ENCODE assay signal across 25 mouse cellular contexts in the genomic region with DNA sequence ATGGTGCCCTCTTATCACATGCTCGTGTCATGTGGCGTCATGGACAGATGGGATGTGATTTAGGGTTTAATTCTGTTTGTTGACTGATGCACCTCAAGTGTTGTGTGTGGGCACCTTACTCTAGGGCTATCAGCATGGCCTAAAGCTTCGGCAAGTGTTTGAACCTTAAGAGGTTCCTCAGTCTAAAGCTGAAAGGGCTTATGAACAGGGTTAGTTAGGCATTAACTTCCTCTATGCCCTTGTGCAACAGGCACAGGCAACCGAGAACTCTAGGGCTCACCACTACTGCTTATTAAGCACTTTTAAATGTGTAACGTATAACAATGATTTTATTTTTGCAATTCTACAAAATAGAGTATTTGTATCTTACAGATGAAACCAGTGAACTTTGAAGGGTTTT.
DNase-seq lines count a peak whose midpoint lies in the region; ATAC-seq and TF ChIP-seq lines count a peak whose summit lies in the region.
"Had no signal": no experiment of that assay in that cellular context is flagged by ENCODE, and none has a peak within 500 bp of the region (broad histone marks: within the 10 kb centered on the region; RNA-seq: fewer than 3 reads in every experiment).

No protein-coding gene starts in this region.

- no peak overlapping the region for H3K27ac ChIP-seq in intestine, embryonic 14.5 days (ENCODE audit: low read depth)
- H3K27ac ChIP-seq in intestine, embryonic 15.5 days, result no peak overlapping the region
- H3K27ac ChIP-seq in kidney, embryonic 16.5 days (ENCODE audit: low read length), result no peak overlapping the region
- no peak overlapping the region for H3K27ac ChIP-seq in forebrain, embryonic 14.5 days (ENCODE audit: low read depth, low read length)
- H3K27ac ChIP-seq: embryonic facial prominence, embryonic 13.5 days; forebrain, embryonic 12.5 days; heart, embryonic 15.5 days; hindbrain, embryonic 15.5 days; limb, embryonic 13.5 days; stomach, embryonic 15.5 days had no signal

- no peaks in the 10 kb centered on the region for H3K9me3 ChIP-seq in intestine, embryonic 14.5 days (ENCODE audit: control insufficient read depth, low read length)
- no peaks in the 10 kb centered on the region for H3K9me3 ChIP-seq in intestine, embryonic 15.5 days
- no peaks in the 10 kb centered on the region for H3K9me3 ChIP-seq in kidney, embryonic 16.5 days (ENCODE audit: low read length)
- H3K9me3 ChIP-seq in forebrain, embryonic 14.5 days (replicated peaks; ENCODE audit: control insufficient read depth, low read length), result no peaks in the 10 kb centered on the region
- H3K9me3 ChIP-seq: embryonic facial prominence, embryonic 13.5 days; forebrain, embryonic 12.5 days; heart, embryonic 15.5 days; hindbrain, embryonic 15.5 days; limb, embryonic 13.5 days; stomach, embryonic 15.5 days had no signal

- peak; percentile 16 for DNase-seq in intestine, embryonic 14.5 days (ENCODE audit: low spot score)
- DNase-seq in kidney, postnatal 10 days, result no peak
- peak; percentile 18 for DNase-seq in lung, postnatal 25 days (ENCODE audit: low spot score)
- DNase-seq in lung, adult 2 months, result no peak
- no peak for DNase-seq in forebrain, embryonic 14.5 days (ENCODE audit: low spot score)
- DNase-seq: adrenal gland, postnatal 14 days; cerebellum, adult 2 months; cerebellum, postnatal 25 days; embryo, embryonic 11 days; gastrocnemius, postnatal 36 days; heart, postnatal 4 days; layer of hippocampus, adult 9-11 months; thymus, adult 18-20 months; thymus, postnatal 4 days had no signal

- no peak for TF ChIP-seq CTCF in lung, adult 2 months (IDR thresholded peaks at IDR 0.05; ENCODE audit: insufficient read depth, low read length)

- no peak for ATAC-seq in intestine, embryonic 14.5 days (replicated peaks; ENCODE audit: low FRiP score, low TSS enrichment, low read depth)
- ATAC-seq in intestine, embryonic 15.5 days, result no peak
- ATAC-seq in kidney, embryonic 16.5 days (ENCODE audit: low FRiP score, low TSS enrichment), result 0 out of 2 replicates have a peak, but pooled peaks have one; percentile 57
- ATAC-seq in megakaryocyte, adult 5-6 weeks (ENCODE audit: poor library complexity, severe bottlenecking), result peak; percentile 80
- ATAC-seq in forebrain, embryonic 14.5 days, result no peak
- ATAC-seq: midbrain, embryonic 16.5 days had no signal

- H3K4me1 ChIP-seq in intestine, embryonic 14.5 days (replicated peaks; ENCODE audit: control insufficient read depth, insufficient read depth, low read length), result peaks cover 11% of the 10 kb centered on the region
- H3K4me1 ChIP-seq in intestine, embryonic 15.5 days (replicated peaks), result no peaks in the 10 kb centered on the region
- peaks cover 15% of the 10 kb centered on the region; the same call in 1 of the 2 replicates for H3K4me1 ChIP-seq in kidney, embryonic 16.5 days (ENCODE audit: insufficient read depth, low read length)
- no peaks in the 10 kb centered on the region; the same call in none of the 2 replicates for H3K4me1 ChIP-seq in lung, adult 2 months (ENCODE audit: control insufficient read depth, insufficient read depth, low read length)
- no peaks in the 10 kb centered on the region for H3K4me1 ChIP-seq in forebrain, embryonic 14.5 days (ENCODE audit: control insufficient read depth, insufficient read depth, low read length)
- H3K4me1 ChIP-seq: forebrain, embryonic 12.5 days; hindbrain, embryonic 15.5 days; limb, embryonic 13.5 days; stomach, embryonic 15.5 days had no signal

- no peak for TF ChIP-seq POLR2A in lung, adult 2 months (IDR thresholded peaks at IDR 0.05; ENCODE audit: borderline replicate concordance, extremely low read depth, low read depth, low read length)

- no peak overlapping the region for H3K9ac ChIP-seq in intestine, embryonic 14.5 days (ENCODE audit: low read length)
- H3K9ac ChIP-seq in intestine, embryonic 15.5 days, result no peak overlapping the region
- no peak overlapping the region for H3K9ac ChIP-seq in kidney, embryonic 16.5 days (replicated peaks; ENCODE audit: low read length)
- no peak overlapping the region for H3K9ac ChIP-seq in forebrain, embryonic 14.5 days (ENCODE audit: low read length)
- H3K9ac ChIP-seq: embryonic facial prominence, embryonic 13.5 days; forebrain, embryonic 12.5 days; heart, embryonic 15.5 days; hindbrain, embryonic 15.5 days; limb, embryonic 13.5 days; stomach, embryonic 15.5 days had no signal

- no peak overlapping the region for H3K4me3 ChIP-seq in intestine, embryonic 14.5 days (ENCODE audit: low read depth, low read length)
- H3K4me3 ChIP-seq in intestine, embryonic 15.5 days (replicated peaks), result no peak overlapping the region
- no peak overlapping the region for H3K4me3 ChIP-seq in kidney, embryonic 16.5 days (ENCODE audit: low read length)
- no peak overlapping the region for H3K4me3 ChIP-seq in lung, adult 2 months (replicated peaks; ENCODE audit: extremely low read depth, low read depth, low read length)
- H3K4me3 ChIP-seq in forebrain, embryonic 14.5 days (ENCODE audit: low read depth, low read length), result no peak overlapping the region
- H3K4me3 ChIP-seq: embryonic facial prominence, embryonic 13.5 days; erythroblast, embryonic 14.5 days; forebrain, embryonic 12.5 days; heart, embryonic 15.5 days; hindbrain, embryonic 15.5 days; limb, embryonic 13.5 days; stomach, embryonic 15.5 days had no signal

- H3K27me3 ChIP-seq in intestine, embryonic 14.5 days (replicated peaks; ENCODE audit: control insufficient read depth, insufficient read depth, low read length), result no peaks in the 10 kb centered on the region
- H3K27me3 ChIP-seq in intestine, embryonic 15.5 days (replicated peaks), result no peaks in the 10 kb centered on the region
- H3K27me3 ChIP-seq in kidney, embryonic 16.5 days (ENCODE audit: insufficient read depth, low read length), result no peaks in the 10 kb centered on the region
- no peaks in the 10 kb centered on the region for H3K27me3 ChIP-seq in forebrain, embryonic 14.5 days (replicated peaks; ENCODE audit: control insufficient read depth, insufficient read depth, low read length)
- H3K27me3 ChIP-seq: embryonic facial prominence, embryonic 13.5 days; forebrain, embryonic 12.5 days; heart, embryonic 15.5 days; hindbrain, embryonic 15.5 days; limb, embryonic 13.5 days; stomach, embryonic 15.5 days had no signal

- no peaks in the 10 kb centered on the region for H3K36me3 ChIP-seq in intestine, embryonic 14.5 days (ENCODE audit: control insufficient read depth, insufficient read depth, low read length)
- no peaks in the 10 kb centered on the region for H3K36me3 ChIP-seq in intestine, embryonic 15.5 days
- no peaks in the 10 kb centered on the region for H3K36me3 ChIP-seq in kidney, embryonic 16.5 days (ENCODE audit: insufficient read depth, low read length)
- H3K36me3 ChIP-seq in forebrain, embryonic 14.5 days (ENCODE audit: control insufficient read depth, insufficient read depth, low read length), result no peaks in the 10 kb centered on the region
- H3K36me3 ChIP-seq: embryonic facial prominence, embryonic 13.5 days; forebrain, embryonic 12.5 days; heart, embryonic 15.5 days; hindbrain, embryonic 15.5 days; limb, embryonic 13.5 days; stomach, embryonic 15.5 days had no signal

- no peak overlapping the region for H3K4me2 ChIP-seq in intestine, embryonic 14.5 days (ENCODE audit: low read length)
- no peak overlapping the region for H3K4me2 ChIP-seq in intestine, embryonic 15.5 days (replicated peaks)
- no peak overlapping the region for H3K4me2 ChIP-seq in kidney, embryonic 16.5 days (replicated peaks; ENCODE audit: low read depth, low read length)
- H3K4me2 ChIP-seq in forebrain, embryonic 14.5 days (ENCODE audit: low read length), result no peak overlapping the region
- H3K4me2 ChIP-seq: embryonic facial prominence, embryonic 13.5 days; forebrain, embryonic 12.5 days; heart, embryonic 15.5 days; hindbrain, embryonic 15.5 days; limb, embryonic 13.5 days; stomach, embryonic 15.5 days had no signal

- 79% methylated on average over 5 of the region's 5 CpGs for WGBS in intestine, embryonic 14.5 days
- 73% methylated on average over 5 of the region's 5 CpGs for WGBS in intestine, embryonic 15.5 days
- 69% methylated on average over 5 of the region's 5 CpGs for WGBS in kidney, embryonic 16.5 days
- 68% methylated on average over 5 of the region's 5 CpGs for WGBS in lung, adult 2 months
- WGBS in forebrain, embryonic 14.5 days, result 92% methylated on average over 5 of the region's 5 CpGs

Comparison
In these comparisons a context has a peak if more than half of its experiments do, and no peak if none do; other contexts are left out.
1. DNase-seq: peak in intestine, embryonic 14.5 days (single experiment) and lung, postnatal 25 days (single experiment); none in kidney, postnatal 10 days (single experiment), lung, adult 2 months (single experiment) and forebrain, embryonic 14.5 days (single experiment).
2. ATAC-seq: peak in kidney, embryonic 16.5 days (single experiment) and megakaryocyte, adult 5-6 weeks (single experiment); none in intestine, embryonic 14.5 days (single experiment), intestine, embryonic 15.5 days (single experiment) and forebrain, embryonic 14.5 days (single experiment).